Mouse (Mus musculus) ovary, adult 10 weeks (tissue): ENCODE data around the gene Cdkl3. TPM values are rescaled to one million over a fixed set of nuclear protein-coding genes. Genes with fewer than 3 reads are reported as not detected.

ENCODE experiments used
- polyA plus RNA-seq: library from polyadenylated mRNA; stranded (reverse); fragments of 350-450 nt; fragmentation: Illumina TruSeq; extraction: RNeasy Lipid Tissue Mini Kit (QIAGEN cat#74804); gene quantifications from one replicate; pipeline ENCODE4 v1.2.3, GENCODE M21; 2014

Gene Cdkl3
- 17.0 TPM for polyA plus RNA-seq

GRCm38 (mm10) chr11:52003772-52004528 is at the start of gene Cdkl3:
Gene Cdkl3 (plus strand): TSS chr11:52004221.

GRCm38 (mm10) chr11:51967443-51968401 is 36.3 kb upstream of the Cdkl3 start, which contains the start of gene Cdkn2aipnl:
Gene Cdkn2aipnl (plus strand): TSS chr11:51967661.

GRCm38 (mm10) chr11:52000290-52000962 is 3.6 kb upstream of the Cdkl3 start, which contains the start of gene Ube2b:
Gene Ube2b (minus strand): TSS chr11:52000762.

GRCm38 (mm10) chr11:52098398-52098946 is 94.5 kb downstream of the Cdkl3 start, which contains the start of gene Ppp2ca:
Gene Ppp2ca (plus strand): TSS chr11:52098681.

Other genes with a start within 250 kb of the Cdkl3 start
- gene Sec24a, start 240.6 kb upstream of the Cdkl3 start, polyA plus RNA-seq = 35.9 TPM
- 194 TPM for gene Sar1b, start 240.5 kb upstream of the Cdkl3 start, polyA plus RNA-seq
- gene Jade2, start 146.6 kb upstream of the Cdkl3 start, polyA plus RNA-seq = 7.3 TPM
- gene Cdkn2aipnl, start 36.6 kb upstream of the Cdkl3 start, polyA plus RNA-seq = 60.2 TPM
- gene Ube2b, start 3.5 kb upstream of the Cdkl3 start, polyA plus RNA-seq = 402 TPM
- gene Ppp2ca, start 94.5 kb downstream of the Cdkl3 start, polyA plus RNA-seq = 161 TPM
- gene Olfr1373, start 141.3 kb downstream of the Cdkl3 start, polyA plus RNA-seq = not detected
- gene Olfr1371, start 209.8 kb downstream of the Cdkl3 start, polyA plus RNA-seq = not detected
- gene Skp1a, start 227.8 kb downstream of the Cdkl3 start, polyA plus RNA-seq = 1,268 TPM